Mouse (Mus musculus): ENCODE data around the gene Scamp1. TPM values are rescaled to one million over a fixed set of nuclear protein-coding genes. Genes with fewer than 3 reads are reported as not detected.

Scamp1 gene
- polyA plus RNA-seq, 1 experiment from 2014 or later: 39.7 TPM

DNA sequence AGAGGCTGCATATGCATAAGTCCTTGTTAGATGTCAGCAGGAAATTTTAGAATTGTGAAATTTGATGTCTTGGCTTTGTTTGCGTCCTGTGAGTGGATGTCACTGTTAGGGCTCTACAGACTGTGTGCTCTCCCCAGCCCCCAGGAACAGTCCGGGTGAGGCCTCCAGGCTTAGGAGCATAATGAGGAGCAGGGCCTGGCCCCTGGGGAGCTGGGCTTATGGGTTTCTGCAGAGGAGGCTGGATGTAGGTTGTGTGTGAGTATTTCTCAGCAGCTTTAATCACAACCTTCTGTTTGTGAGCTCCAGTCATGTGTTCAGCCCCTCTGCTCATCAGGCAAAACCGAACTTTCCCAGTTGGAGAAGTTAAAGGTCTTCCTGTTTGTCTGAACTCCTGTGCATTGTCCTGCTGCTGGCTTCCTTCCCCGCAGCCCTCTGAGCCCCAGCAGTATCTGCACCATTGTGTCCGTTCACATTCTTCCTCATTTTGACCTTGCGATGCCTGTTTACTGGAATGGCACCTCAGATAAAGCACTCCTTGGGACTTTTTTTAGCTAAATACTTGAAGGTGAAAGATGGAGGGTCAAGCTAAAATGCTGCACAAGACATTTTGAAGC, 126.7 kb downstream of the Scamp1 start:
- H3K27ac ChIP-seq (ENCODE audit: low read depth, low read length): 0 out of 2 replicates have a peak overlapping the region, but pooled peaks have one; percentile 31

GRCm38 (mm10) chr13:94155657-94156429, 129.8 kb downstream of the Scamp1 start:
- no peak for ATAC-seq (replicated peaks; ENCODE audit: low FRiP score)
- Histone ChIP-seq H3K27ac (ENCODE audit: low read depth, low read length) (no peak overlapping the region), H3K4me2 (ENCODE audit: low read depth, low read length, severe bottlenecking) (no peak overlapping the region), H3K4me3 (ENCODE audit: low read depth, low read length) (no peak overlapping the region), H3K9ac (ENCODE audit: low read length) (no peak overlapping the region), H3K9me3 (ENCODE audit: control insufficient read depth, low read length) (no peaks in the 10 kb centered on the region), H3K36me3 (ENCODE audit: control insufficient read depth, insufficient read depth, low read length) (no peaks in the 10 kb centered on the region), H3K27me3 (ENCODE audit: control insufficient read depth, insufficient read depth, low read length) (no peaks in the 10 kb centered on the region), H3K4me1 (replicated peaks; ENCODE audit: control insufficient read depth, insufficient read depth, low read length) (no peaks in the 10 kb centered on the region; the same call in none of the 2 replicates)
- no peak for DNase-seq (ENCODE audit: low spot score)
- 53% methylated on average over 9 of the region's 9 CpGs for WGBS

More for the DNA sequence above, 126.7 kb downstream of the Scamp1 start:
- H3K9me3 ChIP-seq (ENCODE audit: control insufficient read depth, low read length): no peaks in the 10 kb centered on the region
- H3K4me1 ChIP-seq (replicated peaks; ENCODE audit: control insufficient read depth, insufficient read depth, low read length): no peaks in the 10 kb centered on the region; the same call in 1 of the 2 replicates
- WGBS: 41% methylated on average over 6 of the region's 6 CpGs
- no peak overlapping the region for H3K4me2 ChIP-seq (ENCODE audit: low read depth, low read length, severe bottlenecking)
- ATAC-seq (replicated peaks; ENCODE audit: low FRiP score): no peak
- no peaks in the 10 kb centered on the region for H3K36me3 ChIP-seq (ENCODE audit: control insufficient read depth, insufficient read depth, low read length)
- no peak overlapping the region for H3K4me3 ChIP-seq (ENCODE audit: low read depth, low read length)
- H3K27me3 ChIP-seq (ENCODE audit: control insufficient read depth, insufficient read depth, low read length): no peaks in the 10 kb centered on the region
- no peak overlapping the region for H3K9ac ChIP-seq (ENCODE audit: low read length)
- no peak for DNase-seq (ENCODE audit: low spot score)

- ATAC-seq (replicated peaks; ENCODE audit: low FRiP score) (no peak), DNase-seq (ENCODE audit: low spot score) (no peak)
- Histone ChIP-seq H3K4me1 (replicated peaks; ENCODE audit: control insufficient read depth, insufficient read depth, low read length) (no peaks in the 10 kb centered on the region; the same call in none of the 2 replicates), H3K36me3 (ENCODE audit: control insufficient read depth, insufficient read depth, low read length) (no peaks in the 10 kb centered on the region), H3K4me2 (ENCODE audit: low read depth, low read length, severe bottlenecking) (no peak overlapping the region), H3K27ac (ENCODE audit: low read depth, low read length) (no peak overlapping the region), H3K27me3 (ENCODE audit: control insufficient read depth, insufficient read depth, low read length) (no peaks in the 10 kb centered on the region), H3K9ac (ENCODE audit: low read length) (no peak overlapping the region), H3K4me3 (ENCODE audit: low read depth, low read length) (no peak overlapping the region), H3K9me3 (ENCODE audit: control insufficient read depth, low read length) (no peaks in the 10 kb centered on the region)
- WGBS: 93% methylated on average over 15 of the region's 15 CpGs
Measured at GRCm38 (mm10) chr13:94154512-94155296, 131.0 kb downstream of the Scamp1 start.

GRCm38 (mm10) chr13:94153658-94154057, 132.0 kb downstream of the Scamp1 start:
- Histone ChIP-seq H3K36me3 (ENCODE audit: control insufficient read depth, insufficient read depth, low read length) (no peaks in the 10 kb centered on the region), H3K9me3 (ENCODE audit: control insufficient read depth, low read length) (no peaks in the 10 kb centered on the region), H3K4me3 (ENCODE audit: low read depth, low read length) (no peak overlapping the region), H3K9ac (ENCODE audit: low read length) (no peak overlapping the region), H3K27ac (ENCODE audit: low read depth, low read length) (no peak overlapping the region), H3K27me3 (ENCODE audit: control insufficient read depth, insufficient read depth, low read length) (no peaks in the 10 kb centered on the region), H3K4me2 (ENCODE audit: low read depth, low read length, severe bottlenecking) (no peak overlapping the region), H3K4me1 (replicated peaks; ENCODE audit: control insufficient read depth, insufficient read depth, low read length) (no peaks in the 10 kb centered on the region; the same call in 1 of the 2 replicates)
- DNase-seq (ENCODE audit: low spot score) (no peak), ATAC-seq (replicated peaks; ENCODE audit: low FRiP score) (no peak)
- 92% methylated on average over 6 of the region's 6 CpGs for WGBS

DNA sequence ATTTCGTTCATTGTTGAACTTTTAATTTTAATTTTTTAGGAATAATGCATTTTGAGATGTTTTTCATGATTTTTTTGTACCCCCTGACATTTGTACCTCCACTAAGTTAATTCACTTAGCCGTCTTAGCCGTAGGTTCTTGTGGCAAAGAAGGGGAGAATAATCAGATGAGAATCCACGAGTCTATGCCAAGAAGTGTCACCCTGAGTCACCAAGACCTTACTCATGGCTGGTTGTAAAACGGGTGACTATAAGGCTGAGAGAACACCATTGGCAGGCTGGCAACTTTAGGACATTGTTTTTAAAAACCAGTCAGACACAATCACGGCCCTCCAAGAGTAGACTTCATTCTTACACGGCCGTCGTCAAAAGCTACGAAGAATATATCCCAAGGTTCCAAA, 132.8 kb downstream of the Scamp1 start:
- ATAC-seq (replicated peaks; ENCODE audit: low FRiP score) (no peak), DNase-seq (ENCODE audit: low spot score) (no peak)
- 95% methylated on average over 10 of the region's 10 CpGs for WGBS
- Histone ChIP-seq H3K27me3 (ENCODE audit: control insufficient read depth, insufficient read depth, low read length) (no peaks in the 10 kb centered on the region), H3K9me3 (ENCODE audit: control insufficient read depth, low read length) (no peaks in the 10 kb centered on the region), H3K27ac (ENCODE audit: low read depth, low read length) (no peak overlapping the region), H3K9ac (ENCODE audit: low read length) (no peak overlapping the region), H3K4me1 (replicated peaks; ENCODE audit: control insufficient read depth, insufficient read depth, low read length) (no peaks in the 10 kb centered on the region; the same call in 1 of the 2 replicates), H3K4me2 (ENCODE audit: low read depth, low read length, severe bottlenecking) (no peak overlapping the region), H3K36me3 (ENCODE audit: control insufficient read depth, insufficient read depth, low read length) (no peaks in the 10 kb centered on the region), H3K4me3 (ENCODE audit: low read depth, low read length) (no peak overlapping the region)

Other genes with a start within 250 kb of the Scamp1 start
- 24.2 and 24.7 TPM in 2 replicates for gene Lhfpl2, start 228.1 kb downstream of the Scamp1 start, polyA plus RNA-seq (2014; fragmentation: Nextera tagmentation; extraction: Ambion mirVana)
- gene Ap3b1, start 73.1 kb upstream of the Scamp1 start, polyA plus RNA-seq (2014; fragmentation: Nextera tagmentation; extraction: Ambion mirVana): 38.2 and 41.3 TPM in 2 replicates

Data from forebrain, embryonic 11.5 days (tissue).